Mouse (Mus musculus): ENCODE results near the gene Hsd11b2. TPM values are rescaled to one million over a fixed set of nuclear protein-coding genes. Genes with fewer than 3 reads are reported as not detected.

Hsd11b2 gene
- polyA plus RNA-seq, 1 experiment from 2014 or later, result 0.66 TPM

- 55% methylated on average over 17 of the region's 17 CpGs for WGBS (ENCODE audit: insufficient replicate concordance)
- ATAC-seq (ENCODE audit: low read depth), result no peak
- no peak overlapping the region for H3K9ac ChIP-seq (ENCODE audit: low read depth, low read length)
These were observed 22.9 kb upstream of the Hsd11b2 start for GRCm38 (mm10) chr8:105495350-105496302.

GRCm38 (mm10) chr8:105496439-105497180 lies 21.9 kb upstream of the Hsd11b2 start, which contains the start of gene Zdhhc1:
Gene Zdhhc1 (minus strand): TSS chr8:105496902.
- peak; percentile 82 for ATAC-seq (ENCODE audit: low read depth)

More at GRCm38 (mm10) chr8:105495350-105496302, 22.9 kb upstream of the Hsd11b2 start:
- H3K36me3 ChIP-seq (ENCODE audit: control insufficient read depth, insufficient read depth), result no peaks in the 10 kb centered on the region
- H3K27ac ChIP-seq (ENCODE audit: low read length), result no peak overlapping the region
- no peaks in the 10 kb centered on the region for H3K9me3 ChIP-seq (replicated peaks; ENCODE audit: control insufficient read depth, low read length)
- H3K4me1 ChIP-seq (ENCODE audit: control insufficient read depth, low read depth, low read length), result peaks cover 14% of the 10 kb centered on the region
- no peak overlapping the region; the same call in 1 of the 2 replicates for H3K4me3 ChIP-seq (ENCODE audit: low read depth, low read length)
- H3K27me3 ChIP-seq (ENCODE audit: control insufficient read depth, insufficient read depth, low read depth, low read length), result no peaks in the 10 kb centered on the region; the same call in none of the 2 replicates
- peak overlapping the region; percentile 88 for H3K4me2 ChIP-seq (ENCODE audit: low read depth, low read length)

GRCm38 (mm10) chr8:105499787-105500186 lies 18.8 kb upstream of the Hsd11b2 start:
- Histone ChIP-seq H3K9ac (ENCODE audit: low read depth, low read length) (no peak overlapping the region), H3K9me3 (replicated peaks; ENCODE audit: control insufficient read depth, low read length) (no peaks in the 10 kb centered on the region), H3K4me3 (ENCODE audit: low read depth, low read length) (peak overlapping the region; percentile 38), H3K4me1 (ENCODE audit: control insufficient read depth, low read depth, low read length) (peaks cover 10% of the 10 kb centered on the region), H3K27me3 (ENCODE audit: control insufficient read depth, insufficient read depth, low read depth, low read length) (no peaks in the 10 kb centered on the region; the same call in none of the 2 replicates), H3K36me3 (ENCODE audit: control insufficient read depth, insufficient read depth) (no peaks in the 10 kb centered on the region), H3K4me2 (ENCODE audit: low read depth, low read length) (peak overlapping the region; percentile 18; the same call in 1 of the 2 replicates), H3K27ac (ENCODE audit: low read length) (no peak overlapping the region)
- no peak for ATAC-seq (ENCODE audit: low read depth)
- 36% methylated on average over 12 of the region's 12 CpGs for WGBS (ENCODE audit: insufficient replicate concordance)

More at GRCm38 (mm10) chr8:105496439-105497180, 21.9 kb upstream of the Hsd11b2 start, which contains the start of gene Zdhhc1:
- under 1% methylated on average over 66 of the region's 68 CpGs for WGBS (ENCODE audit: insufficient replicate concordance)
- Histone ChIP-seq H3K4me2 (ENCODE audit: low read depth, low read length) (peak within 1 kb of the TSS; percentile 88), H3K27ac (ENCODE audit: low read length) (no peak within 1 kb of the TSS), H3K9ac (ENCODE audit: low read depth, low read length) (peak within 1 kb of the TSS; percentile 78), H3K4me1 (ENCODE audit: control insufficient read depth, low read depth, low read length) (peaks cover 10% of the 10 kb centered on the region), H3K36me3 (ENCODE audit: control insufficient read depth, insufficient read depth) (no peaks in the 10 kb centered on the region), H3K27me3 (ENCODE audit: control insufficient read depth, insufficient read depth, low read depth, low read length) (no peaks in the 10 kb centered on the region; the same call in none of the 2 replicates), H3K4me3 (ENCODE audit: low read depth, low read length) (peak within 1 kb of the TSS; percentile 77), H3K9me3 (replicated peaks; ENCODE audit: control insufficient read depth, low read length) (no peaks in the 10 kb centered on the region)

- Histone ChIP-seq H3K4me2 (ENCODE audit: low read depth, low read length) (no peak overlapping the region), H3K4me1 (ENCODE audit: control insufficient read depth, low read depth, low read length) (no peaks in the 10 kb centered on the region), H3K27me3 (ENCODE audit: control insufficient read depth, insufficient read depth, low read depth, low read length) (no peaks in the 10 kb centered on the region), H3K9me3 (replicated peaks; ENCODE audit: control insufficient read depth, low read length) (no peaks in the 10 kb centered on the region), H3K27ac (ENCODE audit: low read length) (no peak overlapping the region), H3K9ac (ENCODE audit: low read depth, low read length) (no peak overlapping the region), H3K4me3 (ENCODE audit: low read depth, low read length) (no peak overlapping the region), H3K36me3 (ENCODE audit: control insufficient read depth, insufficient read depth) (no peaks in the 10 kb centered on the region)
- no peak for ATAC-seq (ENCODE audit: low read depth)
- 69% methylated on average over 3 of the region's 3 CpGs for WGBS (ENCODE audit: insufficient replicate concordance)
These were observed 13.9 kb upstream of the Hsd11b2 start for GRCm38 (mm10) chr8:105504617-105505016.

- no peak overlapping the region for H3K27ac ChIP-seq (ENCODE audit: low read length)
- H3K4me3 ChIP-seq (ENCODE audit: low read depth, low read length), result no peak overlapping the region
- WGBS (ENCODE audit: insufficient replicate concordance), result 52% methylated on average over 6 of the region's 6 CpGs
- no peaks in the 10 kb centered on the region for H3K36me3 ChIP-seq (ENCODE audit: control insufficient read depth, insufficient read depth)
- no peak overlapping the region for H3K9ac ChIP-seq (ENCODE audit: low read depth, low read length)
- no peak for ATAC-seq (ENCODE audit: low read depth)
- H3K4me1 ChIP-seq (ENCODE audit: control insufficient read depth, low read depth, low read length), result no peaks in the 10 kb centered on the region
- no peaks in the 10 kb centered on the region for H3K27me3 ChIP-seq (ENCODE audit: control insufficient read depth, insufficient read depth, low read depth, low read length)
- no peak overlapping the region for H3K4me2 ChIP-seq (ENCODE audit: low read depth, low read length)
- H3K9me3 ChIP-seq (replicated peaks; ENCODE audit: control insufficient read depth, low read length), result no peaks in the 10 kb centered on the region
These were observed 11.6 kb upstream of the Hsd11b2 start for GRCm38 (mm10) chr8:105506977-105507376.

- Histone ChIP-seq H3K4me3 (ENCODE audit: low read depth, low read length) (no peak overlapping the region), H3K27ac (ENCODE audit: low read length) (no peak overlapping the region), H3K36me3 (ENCODE audit: control insufficient read depth, insufficient read depth) (no peaks in the 10 kb centered on the region), H3K4me1 (ENCODE audit: control insufficient read depth, low read depth, low read length) (no peaks in the 10 kb centered on the region), H3K27me3 (ENCODE audit: control insufficient read depth, insufficient read depth, low read depth, low read length) (no peaks in the 10 kb centered on the region), H3K9me3 (replicated peaks; ENCODE audit: control insufficient read depth, low read length) (no peaks in the 10 kb centered on the region), H3K4me2 (ENCODE audit: low read depth, low read length) (no peak overlapping the region), H3K9ac (ENCODE audit: low read depth, low read length) (no peak overlapping the region)
- ATAC-seq (ENCODE audit: low read depth), result no peak
- WGBS (ENCODE audit: insufficient replicate concordance), result 79% methylated on average over 1 of the region's 2 CpGs
These were observed 9.8 kb upstream of the Hsd11b2 start for GRCm38 (mm10) chr8:105508758-105509157.

GRCm38 (mm10) chr8:105509997-105510735 lies 8.4 kb upstream of the Hsd11b2 start:
- WGBS (ENCODE audit: insufficient replicate concordance), result 24% methylated on average over 12 of the region's 12 CpGs
- H3K36me3 ChIP-seq (ENCODE audit: control insufficient read depth, insufficient read depth), result no peaks in the 10 kb centered on the region
- H3K9ac ChIP-seq (ENCODE audit: low read depth, low read length), result no peak overlapping the region
- no peak overlapping the region for H3K4me2 ChIP-seq (ENCODE audit: low read depth, low read length)
- H3K9me3 ChIP-seq (replicated peaks; ENCODE audit: control insufficient read depth, low read length), result no peaks in the 10 kb centered on the region
- H3K4me3 ChIP-seq (ENCODE audit: low read depth, low read length), result no peak overlapping the region
- H3K27ac ChIP-seq (ENCODE audit: low read length), result no peak overlapping the region
- no peak for ATAC-seq (ENCODE audit: low read depth)
- H3K4me1 ChIP-seq (ENCODE audit: control insufficient read depth, low read depth, low read length), result no peaks in the 10 kb centered on the region
- H3K27me3 ChIP-seq (ENCODE audit: control insufficient read depth, insufficient read depth, low read depth, low read length), result peaks cover 2% of the 10 kb centered on the region; the same call in 1 of the 2 replicates

GRCm38 (mm10) chr8:105514194-105514593 lies 4.4 kb upstream of the Hsd11b2 start:
- Histone ChIP-seq H3K4me2 (ENCODE audit: low read depth, low read length) (no peak overlapping the region), H3K36me3 (ENCODE audit: control insufficient read depth, insufficient read depth) (no peaks in the 10 kb centered on the region), H3K9ac (ENCODE audit: low read depth, low read length) (no peak overlapping the region), H3K27ac (ENCODE audit: low read length) (no peak overlapping the region), H3K27me3 (ENCODE audit: control insufficient read depth, insufficient read depth, low read depth, low read length) (peaks cover 36% of the 10 kb centered on the region), H3K4me1 (ENCODE audit: control insufficient read depth, low read depth, low read length) (peaks cover 17% of the 10 kb centered on the region), H3K9me3 (replicated peaks; ENCODE audit: control insufficient read depth, low read length) (no peaks in the 10 kb centered on the region), H3K4me3 (ENCODE audit: low read depth, low read length) (no peak overlapping the region)
- no peak for ATAC-seq (ENCODE audit: low read depth)
- WGBS (ENCODE audit: insufficient replicate concordance), result 65% methylated on average over 6 of the region's 6 CpGs
